Mouse (Mus musculus): ENCODE measurements around the gene Slx4ip.

DNA sequence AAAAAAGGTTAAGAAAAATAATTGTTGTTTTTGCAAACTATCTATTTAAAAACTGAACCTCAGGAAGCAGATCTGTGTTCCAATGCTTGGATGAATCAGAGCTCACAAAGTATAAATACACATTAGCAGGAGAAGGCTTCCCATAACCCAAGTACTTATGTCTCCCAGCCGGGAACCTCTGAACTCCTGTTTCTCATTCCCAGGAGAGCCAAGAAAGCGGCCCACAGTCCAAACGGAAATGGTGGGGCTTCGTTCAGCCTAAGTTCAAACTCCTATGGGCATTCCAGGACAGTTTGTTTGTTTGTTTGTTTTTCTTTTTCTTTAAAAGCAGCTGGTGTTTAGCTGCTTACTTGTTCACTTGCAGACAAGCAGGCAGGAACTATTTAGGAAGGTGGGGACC lies 187.8 kb downstream of the Slx4ip start:
- TF ChIP-seq CTCF (IDR thresholded peaks at IDR 0.05; ENCODE audit: extremely low read depth, insufficient read depth, insufficient read length, insufficient replicate concordance): no peak
- no peak for TF ChIP-seq POLR2A (IDR thresholded peaks at IDR 0.05; ENCODE audit: low read depth, low read length)
